Mouse (Mus musculus) forebrain, embryonic 10.5 days (tissue): ENCODE results near the gene Aff4. TPM values are rescaled to one million over a fixed set of nuclear protein-coding genes. Genes with fewer than 3 reads are reported as not detected.
"Not testable (repeated sequence)": the region's sequence is repeated elsewhere in the genome, so short reads cannot be mapped to it uniquely, and the experiment has no call there.

Experiments used
- DNase-seq: peaks from one replicate; pipeline ENCODE4 v3.0.0-alpha.2; 2017; ENCODE audit warnings: low spot score; ENCODE audit errors: extremely low spot score
- H3K27ac ChIP-seq: fragments of 300-500 bp; sonication (generic); 2 replicates; pipeline ENCODE4 v1.5.1; 2016; ENCODE audit warnings: mild to moderate bottlenecking
- H3K27me3 ChIP-seq: fragments of 300-500 bp; sonication (generic); 2 replicates; pipeline ENCODE4 v1.6.1; 2016; ENCODE audit warnings: mild to moderate bottlenecking; ENCODE audit not compliant: poor library complexity, severe bottlenecking
- H3K36me3 ChIP-seq: fragments of 300-500 bp; sonication (generic); replicated peaks from 2 replicates; pipeline ENCODE4 v1.6.1; 2016; ENCODE audit warnings: mild to moderate bottlenecking, moderate library complexity
- H3K4me1 ChIP-seq: fragments of 300-500 bp; sonication (generic); 2 replicates; pipeline ENCODE4 v1.6.1; 2016
- H3K4me3 ChIP-seq: fragments of 300-500 bp; sonication (generic); 2 replicates; pipeline ENCODE4 v1.5.1; 2016; ENCODE audit warnings: mild to moderate bottlenecking, moderate library complexity
- H3K9me3 ChIP-seq: fragments of 300-500 bp; sonication (generic); 2 replicates; pipeline ENCODE4 v1.6.1; 2016; ENCODE audit warnings: mild to moderate bottlenecking, moderate library complexity
- WGBS: fragments of 180-500 bp; shearing (Covaris S2); methylation state at CpG from one replicate; pipeline ENCODE4 v1.1.7; 2016; 5-methylcytosine and 5-hydroxymethylcytosine counted together
- polyA plus RNA-seq: library from polyadenylated mRNA; unstranded; fragments of >200 nt; fragmentation: Nextera tagmentation; extraction: Ambion mirVana; gene quantifications from 2 replicates; pipeline ENCODE4 v1.2.1, GENCODE M21; 2016

Aff4 gene
- polyA plus RNA-seq: 31.5 and 33.5 TPM in 2 replicates

DNA sequence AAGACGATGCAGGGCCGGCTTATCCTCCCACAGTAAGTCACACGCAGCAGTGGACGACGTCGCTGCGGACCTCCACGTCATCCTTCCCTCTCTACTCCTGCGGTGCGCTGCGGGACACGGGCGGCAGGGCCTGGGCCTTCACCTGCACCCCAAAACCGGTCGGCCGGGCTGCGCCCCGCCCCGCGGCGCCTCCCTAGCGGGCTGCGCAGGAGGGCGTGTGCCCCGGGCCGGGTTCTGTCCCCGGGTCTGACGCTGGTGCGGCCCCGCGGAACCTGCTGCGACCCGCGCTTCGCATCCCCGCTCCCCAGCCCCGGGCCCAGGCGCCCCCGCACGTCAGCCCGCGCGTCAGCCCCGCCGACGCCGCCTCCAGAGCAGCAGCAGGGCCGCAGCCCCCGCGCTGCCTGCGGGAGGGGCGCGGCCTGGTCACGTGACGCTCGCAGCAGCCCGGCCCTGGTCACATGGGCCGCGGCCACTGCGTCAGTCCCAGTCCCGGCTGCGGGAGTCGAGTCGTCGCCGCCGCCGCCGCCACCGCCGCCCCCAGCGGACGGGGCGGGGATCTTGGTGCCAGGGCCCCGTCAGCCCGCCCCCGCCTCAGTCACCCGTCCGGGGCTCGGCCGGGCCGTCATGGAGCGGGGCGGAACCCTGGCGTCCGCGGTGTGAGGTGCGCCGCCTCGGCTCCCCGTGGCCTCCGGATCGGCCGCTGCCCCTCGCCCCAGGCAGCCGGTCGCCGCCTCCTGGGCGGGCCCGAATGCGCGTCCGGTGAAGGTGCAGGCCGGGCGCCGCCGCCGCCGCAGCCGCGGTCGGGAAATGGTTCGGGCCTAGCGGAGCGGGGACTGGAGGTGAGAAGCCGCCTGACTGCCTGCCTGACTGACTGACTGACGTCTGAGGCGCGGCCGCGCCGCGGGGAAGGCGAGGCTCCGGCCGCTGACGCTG, at the start of gene Aff4:
TSS of gene Aff4 (plus strand) at position 543 of the 933 bp plus-strand sequence.
- Histone ChIP-seq H3K36me3 (peaks cover 14% of the 10 kb centered on the region), H3K4me3 (peak within 1 kb of the TSS; percentile 93), H3K27ac (peak within 1 kb of the TSS; percentile 98), H3K27me3 (no peaks in the 10 kb centered on the region), H3K4me1 (peaks cover 14% of the 10 kb centered on the region), H3K9me3 (no peaks in the 10 kb centered on the region)
- WGBS: under 1% methylated on average over 126 of the region's 127 CpGs
- peak; percentile 84 for DNase-seq

DNA sequence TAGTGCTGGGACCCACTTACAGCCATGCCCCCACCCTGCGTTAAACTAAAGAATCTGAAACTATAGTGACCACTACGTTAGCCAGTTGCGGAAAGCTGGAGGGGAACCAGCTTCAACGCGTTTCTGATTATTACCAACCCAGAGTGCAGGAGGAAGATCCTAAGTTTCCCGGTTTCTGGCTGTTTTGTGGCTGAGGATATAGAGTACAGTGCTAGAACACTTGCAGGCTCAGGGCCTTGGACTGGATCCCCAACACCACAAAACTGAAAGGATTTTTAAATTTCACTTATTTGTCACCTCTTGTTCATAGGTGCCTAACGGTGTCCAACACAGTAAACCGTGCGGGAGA, 49.5 kb upstream of the Aff4 start:
- WGBS: 55% methylated on average over 9 of the region's 9 CpGs
- no peaks in the 10 kb centered on the region for H3K27me3 ChIP-seq
- H3K9me3 ChIP-seq: no peaks in the 10 kb centered on the region
- H3K36me3 ChIP-seq: peaks cover 28% of the 10 kb centered on the region
- peak overlapping the region; percentile 97 for H3K27ac ChIP-seq
- DNase-seq: peak; percentile 20
- peak overlapping the region; percentile 100 for H3K4me3 ChIP-seq
- H3K4me1 ChIP-seq: peaks cover 32% of the 10 kb centered on the region

DNA sequence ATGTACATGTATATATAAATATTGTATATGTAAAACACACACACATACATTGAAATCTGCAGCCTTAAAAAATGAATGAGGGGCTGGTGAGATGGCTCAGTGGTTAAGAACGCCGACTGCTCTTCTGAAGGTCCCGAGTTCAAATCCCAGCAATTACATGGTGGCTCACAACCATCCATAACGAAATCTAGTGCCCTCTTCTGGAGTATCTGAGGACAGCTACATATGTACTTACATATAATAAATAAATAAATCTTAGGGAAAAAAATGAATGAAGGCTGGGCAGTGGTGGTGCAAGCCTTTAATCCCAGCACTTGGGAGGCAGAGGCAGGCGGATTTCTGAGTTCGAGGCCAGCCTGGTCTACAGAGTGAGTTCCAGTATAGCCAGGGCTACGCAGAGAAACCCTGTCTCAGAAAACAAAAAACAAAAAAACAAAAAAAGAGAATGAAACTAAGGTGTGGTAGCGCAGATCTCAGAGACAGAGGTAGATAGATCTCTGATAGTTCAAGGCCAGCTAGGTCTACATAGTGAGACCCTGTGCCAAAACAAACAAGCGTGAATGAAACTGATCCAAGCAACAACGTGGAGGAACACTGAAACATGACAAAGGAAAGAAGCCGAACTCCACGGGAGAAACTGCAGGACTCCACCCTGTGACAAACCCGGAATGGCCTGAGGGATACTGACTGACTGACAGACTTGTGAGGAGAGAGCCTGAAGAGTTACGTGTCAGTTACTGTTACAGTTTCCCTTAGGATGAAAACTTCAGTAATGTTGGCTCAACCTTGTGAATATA, 46.4 kb upstream of the Aff4 start:
- no peaks in the 10 kb centered on the region for H3K9me3 ChIP-seq
- H3K4me1 ChIP-seq: peaks cover 11% of the 10 kb centered on the region
- no peaks in the 10 kb centered on the region for H3K36me3 ChIP-seq
- H3K4me3 ChIP-seq: no peak overlapping the region
- WGBS: 88% methylated on average over 14 of the region's 14 CpGs
- DNase-seq: no peak
- no peak overlapping the region for H3K27ac ChIP-seq
- no peaks in the 10 kb centered on the region for H3K27me3 ChIP-seq

DNA sequence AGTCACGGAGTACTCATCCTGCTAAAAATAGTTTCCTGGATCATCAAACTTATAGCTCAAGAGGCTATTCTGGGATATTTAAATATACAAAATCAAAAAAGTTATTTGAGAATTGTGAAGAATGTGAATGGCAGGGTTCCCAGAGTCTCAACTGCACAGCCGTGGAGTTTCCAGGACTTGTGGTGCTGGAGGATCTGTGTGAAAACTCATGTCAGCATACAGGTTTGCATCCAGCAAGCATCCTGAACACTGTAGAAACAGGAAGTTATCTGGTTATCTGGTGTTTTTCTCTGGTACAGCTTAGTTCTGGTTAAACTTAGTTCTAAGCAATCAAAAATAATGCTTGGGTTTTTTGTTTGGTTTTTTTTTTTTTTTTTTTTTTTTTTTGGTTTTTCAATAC, 43.7 kb upstream of the Aff4 start:
- H3K27ac ChIP-seq: no peak overlapping the region
- no peaks in the 10 kb centered on the region for H3K27me3 ChIP-seq
- H3K4me3 ChIP-seq: no peak overlapping the region
- H3K4me1 ChIP-seq: peaks cover 6% of the 10 kb centered on the region; the same call in 1 of the 2 replicates
- H3K9me3 ChIP-seq: no peaks in the 10 kb centered on the region
- no peaks in the 10 kb centered on the region for H3K36me3 ChIP-seq
- DNase-seq: no peak
- WGBS: 95% methylated on average over 2 of the region's 2 CpGs

DNA sequence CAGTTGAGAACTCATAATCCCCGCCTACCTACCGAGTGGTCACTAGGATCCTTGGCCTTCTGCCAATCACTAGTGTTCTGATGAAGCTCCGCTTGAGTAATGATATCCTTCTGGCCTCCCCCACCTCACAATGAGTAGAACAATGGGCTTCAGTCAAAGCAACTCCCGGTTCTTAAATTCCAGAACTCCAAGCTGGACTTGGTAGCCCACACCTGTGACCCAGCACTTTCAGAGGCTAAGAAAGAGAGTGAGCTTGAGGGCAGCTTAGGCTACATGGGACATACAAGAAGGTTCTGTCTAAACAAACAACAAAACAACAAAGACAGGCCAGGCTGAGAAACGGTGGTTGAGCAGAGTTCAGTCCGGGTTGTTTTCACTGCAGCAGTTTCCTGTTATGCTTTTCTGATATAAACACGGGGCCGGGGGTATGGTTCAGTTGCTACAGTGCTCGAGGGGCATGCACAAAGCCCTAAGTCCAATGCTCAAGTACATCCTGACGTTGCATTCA, 43.0 kb upstream of the Aff4 start:
- no peak overlapping the region for H3K27ac ChIP-seq
- 84% methylated on average over 10 of the region's 10 CpGs for WGBS
- no peak for DNase-seq

DNA sequence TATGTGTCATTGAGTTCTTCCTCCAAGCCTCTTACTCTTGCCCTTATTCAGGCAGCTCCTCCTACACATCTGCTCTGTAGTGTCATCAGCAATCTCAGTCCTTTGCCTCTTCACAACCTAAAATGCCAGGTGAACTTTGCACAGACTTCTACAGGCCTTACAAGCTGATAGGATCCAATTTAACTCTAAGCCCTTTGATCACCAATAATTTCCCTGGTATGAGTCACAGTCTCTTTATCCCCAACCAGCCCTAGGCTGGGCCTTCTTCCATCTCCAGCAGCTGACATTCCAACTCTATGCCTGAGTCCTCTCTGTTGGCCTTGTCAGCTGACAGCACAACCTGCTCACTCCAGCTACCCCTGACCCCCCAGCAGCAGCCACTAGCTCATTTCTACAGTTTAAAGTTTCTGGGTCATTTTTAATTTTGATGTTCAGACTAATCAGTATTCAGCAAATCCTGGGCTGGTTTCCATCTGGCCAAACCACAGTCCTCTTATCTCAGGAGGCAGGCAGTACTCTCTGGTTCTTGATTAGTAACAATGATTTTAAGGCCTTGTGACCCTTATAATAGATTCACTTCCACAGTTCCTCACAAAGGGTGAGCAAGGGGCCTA, 42.3 kb upstream of the Aff4 start:
- no peaks in the 10 kb centered on the region for H3K36me3 ChIP-seq
- H3K9me3 ChIP-seq: no peaks in the 10 kb centered on the region
- peaks cover 6% of the 10 kb centered on the region; the same call in 1 of the 2 replicates for H3K4me1 ChIP-seq
- no peaks in the 10 kb centered on the region for H3K27me3 ChIP-seq
- H3K4me3 ChIP-seq: no peak overlapping the region
- no peak overlapping the region for H3K27ac ChIP-seq
- no peak for DNase-seq

More for the DNA sequence above, 43.0 kb upstream of the Aff4 start:
- H3K36me3 ChIP-seq: no peaks in the 10 kb centered on the region
- peaks cover 6% of the 10 kb centered on the region; the same call in 1 of the 2 replicates for H3K4me1 ChIP-seq
- H3K27me3 ChIP-seq: no peaks in the 10 kb centered on the region
- H3K4me3 ChIP-seq: no peak overlapping the region
- H3K9me3 ChIP-seq: no peaks in the 10 kb centered on the region

DNA sequence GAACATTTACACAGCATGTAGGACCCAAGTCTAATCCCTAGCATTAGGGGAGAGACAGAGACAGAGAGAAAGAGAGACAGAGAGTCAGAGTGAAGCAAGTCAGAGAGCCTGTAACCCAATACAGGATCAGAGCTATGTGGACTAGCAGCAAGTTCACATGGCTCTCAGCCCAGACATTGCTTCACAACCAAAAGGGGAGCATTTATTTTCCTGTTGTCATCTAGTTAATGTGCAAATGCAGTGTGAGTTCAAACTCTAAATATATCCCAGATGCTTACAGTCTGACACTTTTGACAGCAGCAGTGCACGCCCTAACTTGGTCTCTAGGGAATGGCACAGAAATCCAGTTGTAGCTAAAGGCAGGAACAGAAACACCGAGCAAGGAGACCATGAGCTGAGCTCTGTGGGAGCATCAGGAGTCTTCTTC, 41.7 kb upstream of the Aff4 start:
- no peak overlapping the region for H3K27ac ChIP-seq
- H3K4me1 ChIP-seq: peaks cover 6% of the 10 kb centered on the region; the same call in 1 of the 2 replicates
- no peaks in the 10 kb centered on the region for H3K9me3 ChIP-seq
- no peaks in the 10 kb centered on the region for H3K36me3 ChIP-seq
- DNase-seq: no peak
- H3K4me3 ChIP-seq: no peak overlapping the region
- 71% methylated on average over 2 of the region's 2 CpGs for WGBS
- H3K27me3 ChIP-seq: no peaks in the 10 kb centered on the region

DNA sequence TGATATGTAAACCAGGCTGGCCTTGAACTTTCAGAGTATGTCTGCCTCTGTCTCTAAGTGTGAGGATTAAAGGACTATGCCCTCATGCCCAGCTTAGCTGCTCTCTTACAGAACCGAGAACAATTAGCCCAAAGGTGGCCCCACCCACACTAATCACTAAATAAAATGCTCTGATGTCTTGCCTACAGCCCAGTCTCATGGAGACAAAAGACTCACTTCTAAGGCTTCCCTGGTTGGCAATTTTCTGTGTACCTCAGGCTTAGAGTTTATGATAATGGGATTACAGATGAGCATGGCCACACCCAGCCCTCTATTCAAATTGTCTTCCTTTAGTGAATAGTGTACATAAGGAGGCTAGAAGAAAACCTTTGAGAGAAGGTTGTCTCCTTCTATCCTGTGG, 39.2 kb upstream of the Aff4 start:
- no peaks in the 10 kb centered on the region for H3K27me3 ChIP-seq
- DNase-seq: no peak
- WGBS: 29% methylated on average over 1 of the region's 1 CpGs
- peaks cover 6% of the 10 kb centered on the region; the same call in 1 of the 2 replicates for H3K4me1 ChIP-seq
- no peaks in the 10 kb centered on the region for H3K36me3 ChIP-seq
- no peak overlapping the region for H3K4me3 ChIP-seq
- no peak overlapping the region for H3K27ac ChIP-seq
- H3K9me3 ChIP-seq: no peaks in the 10 kb centered on the region

DNA sequence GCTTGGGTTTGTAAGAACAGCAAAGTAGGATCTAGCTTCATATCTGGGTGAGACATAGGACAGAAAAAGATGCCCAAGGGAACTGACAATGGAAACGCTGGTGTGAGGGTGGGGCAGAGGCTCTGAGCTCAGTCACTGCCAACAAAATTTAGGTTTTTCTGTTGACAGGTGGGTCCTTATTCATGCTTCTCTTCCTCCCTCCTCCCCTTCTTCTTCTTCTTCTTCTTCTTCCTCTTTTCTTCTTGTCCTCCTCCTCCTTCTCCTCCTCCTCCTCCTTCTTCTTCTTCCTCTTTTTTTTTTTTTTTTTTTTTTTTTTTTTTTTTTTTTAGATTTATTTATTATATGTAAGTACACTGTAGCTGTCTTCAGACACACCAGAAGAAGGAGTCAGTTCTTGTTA, 37.8 kb upstream of the Aff4 start:
- H3K9me3 ChIP-seq, DNase-seq, H3K27me3 ChIP-seq, H3K4me3 ChIP-seq, H3K27ac ChIP-seq, H3K36me3 ChIP-seq: not testable (repeated sequence)
- WGBS: 77% methylated on average over 1 of the region's 1 CpGs
- peaks cover 17% of the 10 kb centered on the region for H3K4me1 ChIP-seq

DNA sequence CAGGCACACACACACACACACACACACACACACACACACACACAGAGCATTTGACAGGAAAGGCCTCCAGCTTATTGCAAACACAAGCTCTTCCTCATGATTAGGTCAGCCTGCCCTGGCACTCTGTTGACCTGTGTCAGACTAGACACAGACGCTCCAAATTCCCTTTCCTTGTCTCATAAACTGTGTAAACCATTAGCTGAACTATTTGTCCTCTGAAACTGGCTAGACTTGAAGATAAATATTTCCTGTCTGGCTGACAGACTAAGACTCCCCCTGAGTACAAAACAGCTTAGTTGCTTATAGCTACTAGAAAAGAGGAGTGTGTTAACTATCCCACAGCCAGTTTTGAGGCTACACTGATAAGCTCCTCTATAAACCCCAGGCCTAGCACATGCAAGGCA, 35.9 kb upstream of the Aff4 start:
- Histone ChIP-seq H3K9me3 (no peaks in the 10 kb centered on the region), H3K4me3 (no peak overlapping the region), H3K27me3 (no peaks in the 10 kb centered on the region), H3K4me1 (peaks cover 17% of the 10 kb centered on the region), H3K36me3 (no peaks in the 10 kb centered on the region), H3K27ac (no peak overlapping the region)
- 69% methylated on average over 1 of the region's 1 CpGs for WGBS
- no peak for DNase-seq

DNA sequence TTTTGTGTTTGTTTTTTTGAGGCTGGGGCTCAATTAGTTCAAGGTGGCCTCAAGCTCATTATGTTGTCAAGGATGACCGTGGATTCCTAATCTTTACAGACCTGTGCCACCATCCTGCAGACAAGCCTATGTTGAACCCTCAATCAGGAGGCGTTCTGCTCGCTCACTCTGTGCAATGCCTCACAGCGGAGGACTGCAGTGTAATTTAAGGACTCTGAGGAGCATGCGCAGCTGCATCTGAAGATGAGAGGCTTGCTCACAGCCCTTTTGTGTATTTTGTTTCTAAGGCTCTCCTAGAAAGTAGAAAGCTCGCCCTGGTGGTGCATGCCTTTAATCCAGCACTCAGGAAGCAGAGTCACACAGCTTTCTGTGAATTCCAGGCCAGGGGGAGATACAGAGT, 33.6 kb upstream of the Aff4 start:
- Histone ChIP-seq H3K27me3 (no peaks in the 10 kb centered on the region), H3K4me1 (peaks cover 12% of the 10 kb centered on the region), H3K27ac (no peak overlapping the region), H3K9me3 (no peaks in the 10 kb centered on the region), H3K36me3 (no peaks in the 10 kb centered on the region), H3K4me3 (no peak overlapping the region)
- 61% methylated on average over 6 of the region's 6 CpGs for WGBS
- DNase-seq: no peak

DNA sequence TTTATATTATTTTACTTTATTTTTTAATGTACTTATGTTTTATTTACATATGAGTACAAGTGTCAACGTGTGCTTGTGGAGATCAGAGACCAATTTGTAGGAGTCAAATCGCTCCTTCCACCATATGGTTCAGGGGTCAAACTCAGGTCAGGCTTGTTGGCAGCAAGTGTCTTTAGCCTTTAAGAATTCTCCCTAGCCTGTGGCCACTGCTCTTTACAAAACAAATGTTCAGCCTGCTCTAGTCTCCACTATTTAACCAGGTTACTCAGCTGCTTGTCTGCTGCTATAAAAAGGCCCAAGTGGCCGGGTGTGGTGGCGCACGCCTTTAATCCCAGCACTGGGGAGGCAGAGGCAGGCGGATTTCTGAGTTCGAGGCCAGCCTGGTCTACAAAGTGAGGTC, 32.6 kb upstream of the Aff4 start:
- no peak overlapping the region for H3K27ac ChIP-seq
- no peaks in the 10 kb centered on the region for H3K36me3 ChIP-seq
- no peaks in the 10 kb centered on the region for H3K27me3 ChIP-seq
- H3K4me1 ChIP-seq: peaks cover 12% of the 10 kb centered on the region
- no peak for DNase-seq
- 85% methylated on average over 7 of the region's 7 CpGs for WGBS
- no peak overlapping the region for H3K4me3 ChIP-seq
- H3K9me3 ChIP-seq: no peaks in the 10 kb centered on the region
